Mouse (Mus musculus): ENCODE results near the gene Gpr157.

Gpr157 gene

DNA sequence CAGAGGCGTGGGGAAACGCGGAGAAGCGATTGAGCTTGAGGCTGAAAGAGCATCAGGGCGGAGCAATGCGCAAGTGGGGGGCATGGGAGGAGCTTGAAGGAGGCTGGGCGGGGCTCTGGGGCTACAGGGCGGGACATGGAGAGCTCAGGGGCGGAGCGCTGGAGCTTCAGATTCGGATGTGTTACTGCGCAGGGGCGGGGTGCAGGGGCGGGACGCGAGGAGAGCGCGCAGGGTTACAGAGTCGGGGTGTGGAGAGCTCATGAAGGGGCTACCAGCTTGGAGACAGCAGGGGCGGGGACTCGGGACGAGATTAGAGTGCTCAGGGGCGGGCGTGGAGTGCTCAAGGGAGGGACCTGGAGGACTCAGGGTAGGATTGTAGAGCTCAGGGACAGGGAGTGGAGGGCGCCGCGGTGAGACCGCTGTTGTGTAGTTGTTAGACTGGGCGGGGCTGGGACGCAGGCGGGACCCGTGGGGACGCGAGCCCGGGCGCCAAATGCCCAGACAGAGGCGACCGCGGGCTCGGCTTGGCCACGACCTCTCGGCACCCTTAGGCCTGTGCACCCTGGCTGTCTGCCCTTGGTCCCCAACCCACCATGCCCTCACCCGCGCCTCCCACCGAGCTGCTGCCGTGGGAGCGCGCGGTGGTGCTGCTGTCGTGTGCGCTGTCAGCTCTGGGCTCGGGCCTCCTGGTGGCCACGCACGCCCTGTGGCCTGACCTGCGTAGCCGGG is at the start of gene Gpr157:
TSS of gene Gpr157 (plus strand) at position 205 of the 729 bp plus-strand sequence.
- in situ Hi-C loops (cut with MseI, MboI) = no loop called here

DNA sequence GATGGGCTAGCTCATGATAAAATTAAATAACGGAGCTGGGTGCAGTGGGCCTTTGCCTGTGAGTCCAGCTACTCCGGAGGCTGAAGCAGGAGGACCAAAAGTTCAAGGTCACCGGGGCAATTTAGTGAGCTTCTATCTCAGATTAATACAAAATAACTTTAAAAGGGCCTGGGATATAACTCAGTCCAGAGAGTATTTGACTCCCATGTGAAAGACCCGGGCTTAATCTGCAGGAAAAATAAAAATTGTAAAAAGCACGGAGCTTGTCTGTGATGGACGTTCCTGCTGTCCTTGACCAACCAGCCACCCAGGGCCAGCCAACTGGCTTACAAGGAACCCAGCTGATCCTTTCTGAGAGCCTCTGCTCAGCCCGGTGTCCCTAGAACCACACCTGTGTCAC is 48.6 kb upstream of the Gpr157 start:
- in situ Hi-C loops (cut with MseI, MboI) = loop anchor here in 1 of 2 experiments (5.0 kb wide), 1 partner anchor 54 kb away; no protein-coding TSS in a partner anchor

DNA sequence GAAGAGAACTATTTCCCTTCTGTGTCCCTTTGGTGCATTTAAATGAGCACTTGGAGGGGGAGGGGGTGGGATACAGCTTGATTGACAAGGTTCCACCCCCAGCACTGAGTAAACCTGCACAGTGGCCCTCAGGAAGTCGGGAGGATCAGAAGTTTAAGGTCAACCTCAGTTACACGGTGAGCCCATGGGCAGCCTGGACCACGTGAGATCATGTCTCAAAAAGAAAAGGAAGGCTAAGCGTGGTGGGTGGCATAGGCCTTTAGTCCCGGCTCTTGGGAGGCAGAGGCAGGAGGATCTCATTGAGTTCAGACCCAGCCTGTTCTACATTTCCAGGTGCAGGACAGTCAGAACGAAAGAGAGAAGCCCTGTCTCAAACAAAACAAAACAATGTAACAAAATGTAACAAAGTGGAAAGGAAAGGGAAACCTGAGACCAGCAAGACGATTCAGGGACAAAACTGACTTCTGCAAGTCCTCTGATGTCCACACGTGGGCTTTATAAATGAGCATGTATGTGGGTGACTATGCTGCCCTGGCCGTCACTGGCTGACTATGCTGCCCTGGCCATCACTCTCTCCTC is 47.1 kb upstream of the Gpr157 start:
- in situ Hi-C loops (cut with MseI, MboI) = loop anchor here in 1 of 2 experiments (5.0 kb wide), 1 partner anchor 52 kb away; no protein-coding TSS in a partner anchor

DNA sequence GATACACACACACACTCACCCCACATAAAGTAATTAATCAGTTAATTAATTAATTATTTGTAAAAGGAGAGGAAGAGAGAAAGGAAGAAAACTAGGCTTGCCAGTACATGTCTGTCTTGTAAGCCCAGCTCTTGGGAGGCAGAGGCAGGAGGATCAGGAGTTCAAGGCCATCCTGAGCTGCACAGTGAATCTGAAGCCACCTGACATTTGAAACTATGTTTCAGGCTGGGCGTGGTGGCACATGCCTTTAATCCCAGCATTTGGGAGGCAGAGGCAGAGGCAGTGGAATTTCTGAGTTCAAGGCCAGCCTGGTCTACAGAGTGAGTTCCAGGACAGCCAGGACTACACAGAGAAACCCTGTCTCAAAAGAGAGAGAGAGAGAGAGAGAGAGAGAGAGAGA is 46.3 kb upstream of the Gpr157 start:
- in situ Hi-C loops (cut with MseI, MboI) = loop anchor here in 1 of 2 experiments (5.0 kb wide), 1 partner anchor 51 kb away; no protein-coding TSS in a partner anchor

DNA sequence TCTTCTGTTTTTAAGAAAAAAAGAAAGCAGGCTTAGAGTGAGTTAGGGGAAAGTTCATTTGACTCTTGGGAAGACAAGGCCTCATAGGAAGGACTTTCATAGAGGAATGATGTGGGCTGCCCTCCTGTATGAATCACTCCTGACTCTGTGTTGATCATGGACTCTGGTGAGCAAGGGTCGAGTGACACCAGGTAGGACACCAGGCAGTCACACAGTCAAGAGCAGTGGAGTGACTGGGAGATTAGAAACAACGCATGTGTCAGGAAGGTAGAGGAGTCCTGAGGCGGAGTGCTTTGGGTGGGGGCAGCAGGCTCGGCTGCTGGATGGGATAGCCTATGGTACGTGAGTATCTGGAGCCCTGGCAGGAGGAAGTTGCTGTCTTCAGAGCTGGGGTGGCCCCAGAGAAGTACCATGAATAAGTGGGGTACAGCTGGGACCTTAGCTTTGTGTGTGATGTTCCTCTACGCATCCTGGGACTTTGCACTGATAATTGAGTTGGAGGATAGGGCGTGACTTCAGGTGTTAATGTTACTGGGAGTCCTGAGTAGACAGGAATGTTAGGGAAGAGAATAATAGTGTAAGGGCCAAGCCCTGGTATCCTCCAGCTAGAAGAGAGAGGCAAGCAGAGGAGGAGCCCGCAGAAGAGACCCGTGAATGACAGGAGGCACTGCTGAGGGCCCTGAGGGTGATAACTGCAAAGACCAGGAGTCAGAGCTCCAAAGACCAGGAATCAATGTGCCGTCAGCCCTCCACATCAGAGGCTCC is 45.6 kb upstream of the Gpr157 start:
- in situ Hi-C loops (cut with MseI, MboI) = loop anchor here in 1 of 2 experiments (5.0 kb wide), 1 partner anchor 51 kb away; no protein-coding TSS in a partner anchor

DNA sequence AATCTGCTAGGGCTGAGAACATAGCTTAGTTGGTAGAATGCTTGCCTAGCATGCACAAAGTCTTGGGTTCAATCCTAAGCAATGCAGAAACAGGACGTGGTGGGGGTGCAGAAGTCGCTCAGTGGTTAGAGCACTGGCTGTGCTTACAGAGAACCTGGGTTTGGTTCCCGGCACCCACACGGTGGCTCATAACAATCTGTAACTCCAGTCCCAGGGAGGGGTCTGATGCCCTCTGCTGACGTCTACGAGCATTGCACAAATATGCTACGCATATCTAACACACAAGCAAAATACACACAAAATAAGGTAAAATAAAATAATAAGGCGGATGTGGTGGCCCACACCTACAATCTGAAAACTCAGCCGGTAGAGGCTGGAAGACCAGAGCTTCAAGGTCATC is 43.6 kb upstream of the Gpr157 start:
- in situ Hi-C loops (cut with MseI, MboI) = loop anchor here in 1 of 2 experiments (5.0 kb wide), 1 partner anchor 49 kb away; no protein-coding TSS in a partner anchor

DNA sequence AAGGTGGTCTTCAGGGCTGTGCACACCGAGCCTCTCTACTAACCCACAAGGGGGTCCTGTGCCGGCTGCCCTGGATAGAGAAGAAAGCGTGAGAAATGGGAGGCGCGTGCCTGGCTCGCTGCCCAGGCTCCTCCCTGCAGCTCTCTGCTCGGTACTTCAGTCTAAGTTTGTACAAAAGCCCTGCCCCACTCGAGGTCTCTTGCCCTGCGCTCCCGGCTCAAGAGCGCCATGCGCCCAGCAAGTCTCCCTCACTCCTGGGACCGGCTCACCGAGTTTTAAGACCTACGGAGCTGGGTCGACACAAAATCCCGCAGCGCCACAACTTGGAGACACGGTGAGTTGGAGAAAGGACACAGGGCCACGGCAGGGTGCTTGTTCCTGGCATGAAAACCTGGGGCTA is 39.1 kb upstream of the Gpr157 start:
- in situ Hi-C loops (cut with MseI, MboI) = no loop called here

DNA sequence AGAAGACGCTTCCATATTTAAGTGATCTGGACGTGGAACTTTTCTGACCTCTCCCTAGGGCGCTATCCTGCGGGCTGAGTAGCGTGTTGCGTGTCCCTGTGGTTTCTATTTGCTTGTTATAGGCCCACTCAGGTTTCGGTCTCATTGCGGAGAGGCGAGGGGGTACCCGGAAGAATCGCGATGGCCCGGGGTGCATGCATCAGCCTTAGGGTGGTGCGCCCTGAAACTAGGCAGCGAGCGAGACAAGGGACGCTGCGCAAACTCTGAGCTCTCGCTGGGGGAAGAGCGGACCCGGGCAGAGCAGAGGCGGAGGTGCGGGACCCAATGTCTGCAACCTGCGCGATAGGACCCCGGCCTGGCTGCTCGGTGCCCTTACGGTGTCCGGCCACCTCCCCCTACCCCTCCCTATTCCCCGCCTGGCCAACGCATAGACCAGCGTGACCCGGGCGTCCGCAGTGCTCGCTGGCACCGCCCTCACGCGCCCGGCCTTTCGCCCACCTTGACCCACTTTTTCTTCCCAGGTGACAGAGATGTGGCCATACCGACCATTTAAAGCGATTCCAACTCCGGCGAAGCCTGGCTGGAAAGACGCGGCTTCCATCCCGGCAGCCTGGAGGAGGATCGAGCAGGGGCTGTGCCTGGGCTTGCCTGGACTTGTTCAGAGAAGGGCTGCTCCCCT is 38.5 kb upstream of the Gpr157 start:
- in situ Hi-C loops (cut with MseI, MboI) = no loop called here

DNA sequence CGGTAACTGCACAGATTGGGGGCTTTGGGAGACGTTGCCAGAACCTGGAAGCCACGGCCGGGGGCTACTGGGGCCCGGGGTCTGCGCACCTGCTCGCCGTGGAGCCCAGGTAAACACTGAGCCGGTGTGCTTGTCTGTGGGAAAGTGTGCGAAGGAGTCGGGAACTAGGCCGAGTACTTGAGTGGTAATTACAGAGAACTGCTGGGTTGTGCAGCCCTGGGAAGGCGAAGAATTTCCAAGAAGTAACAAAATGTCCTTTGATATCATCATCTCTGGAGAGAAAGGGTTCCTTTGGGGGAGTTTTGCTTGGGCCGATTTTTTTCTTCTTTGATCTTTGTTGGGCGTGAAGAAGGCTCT is 38.0 kb upstream of the Gpr157 start:
- in situ Hi-C loops (cut with MseI, MboI) = no loop called here

DNA sequence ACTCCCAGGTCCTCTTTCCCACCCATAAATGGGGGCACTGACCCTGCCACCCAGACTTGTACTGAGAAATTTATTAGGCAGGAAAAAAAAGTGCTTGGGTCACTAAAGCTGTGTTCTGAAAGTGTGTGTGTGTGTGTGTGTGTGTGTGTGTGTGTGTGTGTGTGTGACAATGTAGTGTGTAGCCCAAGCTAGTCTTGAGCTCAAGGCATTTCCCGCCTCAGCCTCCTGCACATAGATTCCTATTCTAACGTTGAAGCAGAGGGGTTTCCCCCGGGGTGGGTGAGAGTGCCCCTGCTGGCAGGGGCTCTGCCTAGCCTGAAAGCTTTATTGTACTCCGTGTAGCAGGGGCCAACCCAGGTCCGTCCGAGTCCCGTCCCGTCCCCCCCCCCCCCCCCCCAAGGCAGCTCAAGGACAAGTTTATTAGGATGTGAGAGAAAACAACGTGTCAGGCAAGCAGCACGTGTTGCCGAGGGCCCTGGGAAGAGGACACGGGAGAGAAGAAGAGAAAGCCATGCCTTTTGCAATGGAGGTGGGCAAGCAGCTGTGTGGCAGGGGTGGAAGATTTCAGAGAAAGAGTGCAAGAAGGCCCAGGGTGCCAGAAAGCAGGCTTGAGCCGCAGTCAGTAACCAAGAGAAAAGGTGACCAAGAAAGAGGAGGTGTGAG is 37.5 kb upstream of the Gpr157 start:
- in situ Hi-C loops (cut with MseI, MboI) = no loop called here

DNA sequence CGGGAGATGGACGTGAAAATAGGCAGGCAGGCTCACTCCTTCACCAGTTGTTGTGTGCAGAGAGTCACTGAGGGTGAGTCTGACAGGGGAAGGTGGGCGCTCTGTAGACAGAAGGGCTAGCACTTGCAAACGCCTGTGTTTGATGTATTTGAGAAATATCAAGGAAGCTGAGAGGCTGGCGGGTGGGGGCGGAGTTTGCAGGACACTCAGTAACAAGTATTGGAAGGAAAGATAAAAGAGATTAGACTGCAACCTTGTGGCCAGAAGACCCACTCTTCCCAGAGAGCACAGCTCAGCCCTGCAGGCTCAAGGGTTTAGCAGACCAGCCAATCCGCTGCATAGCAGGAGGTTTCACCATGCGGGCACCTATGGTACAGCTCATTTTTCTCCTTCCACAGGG is 35.7 kb upstream of the Gpr157 start:
- in situ Hi-C loops (cut with MseI, MboI) = no loop called here

DNA sequence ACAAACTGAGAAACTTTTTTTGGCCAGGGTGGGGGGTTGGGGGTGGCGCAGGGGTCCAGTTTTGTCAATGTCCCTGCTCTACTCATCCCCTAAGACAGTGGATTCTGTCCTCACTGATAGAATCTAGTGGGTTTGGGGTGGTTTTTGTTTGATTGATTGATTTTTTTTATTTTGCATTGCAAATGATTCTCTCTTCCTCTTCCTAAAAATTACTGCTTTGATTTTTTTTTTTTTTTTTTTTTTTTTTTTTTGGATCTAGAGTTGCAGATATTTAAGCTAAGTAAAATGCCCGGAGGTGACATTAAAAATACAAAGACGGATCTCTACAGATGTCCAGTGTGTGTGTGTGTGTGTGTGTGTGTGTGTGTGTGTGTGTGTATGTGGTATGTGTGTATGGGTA is 34.8 kb upstream of the Gpr157 start:
- in situ Hi-C loops (cut with MseI, MboI) = no loop called here

DNA sequence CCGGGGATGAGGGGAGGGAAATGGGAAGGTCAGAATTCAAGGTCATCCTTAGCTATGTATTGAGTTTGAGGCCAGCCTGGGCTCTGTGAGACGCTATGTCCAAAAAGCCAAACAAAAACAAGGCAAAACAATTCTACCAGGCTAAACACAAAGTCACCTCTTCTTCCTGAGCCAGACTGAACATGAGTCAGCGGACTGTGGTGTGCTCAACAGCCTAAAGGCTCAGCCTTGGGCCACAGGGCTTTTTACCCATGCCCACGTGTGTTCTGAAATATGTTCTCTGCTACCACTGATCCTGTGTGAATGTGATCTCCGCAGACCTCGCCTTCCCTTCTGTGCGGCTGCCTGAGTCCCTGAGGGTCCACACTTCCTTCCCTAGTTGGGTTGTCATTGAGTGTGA is 31.0 kb upstream of the Gpr157 start:
- in situ Hi-C loops (cut with MseI, MboI) = no loop called here

DNA sequence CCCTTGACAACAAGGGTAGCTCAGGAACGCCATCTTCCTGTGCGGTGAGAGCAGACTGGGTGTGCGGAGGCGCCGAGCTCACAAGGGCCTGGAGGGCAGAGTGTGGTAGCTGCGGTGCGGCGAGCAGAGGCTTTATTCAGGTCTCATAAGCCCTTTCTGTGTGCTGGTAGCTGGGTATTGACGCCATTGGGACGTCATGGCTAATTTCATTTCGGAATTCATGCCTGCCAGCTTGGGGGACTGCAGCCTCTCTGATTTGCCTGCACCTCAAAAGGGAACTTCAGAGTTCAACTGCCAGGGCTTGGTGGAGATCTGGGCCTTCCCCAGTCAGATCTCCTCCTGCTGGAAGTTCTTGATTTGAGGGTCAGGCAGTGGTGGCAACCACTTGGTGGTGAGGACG is 29.4 kb upstream of the Gpr157 start:
- in situ Hi-C loops (cut with MseI, MboI) = no loop called here

DNA sequence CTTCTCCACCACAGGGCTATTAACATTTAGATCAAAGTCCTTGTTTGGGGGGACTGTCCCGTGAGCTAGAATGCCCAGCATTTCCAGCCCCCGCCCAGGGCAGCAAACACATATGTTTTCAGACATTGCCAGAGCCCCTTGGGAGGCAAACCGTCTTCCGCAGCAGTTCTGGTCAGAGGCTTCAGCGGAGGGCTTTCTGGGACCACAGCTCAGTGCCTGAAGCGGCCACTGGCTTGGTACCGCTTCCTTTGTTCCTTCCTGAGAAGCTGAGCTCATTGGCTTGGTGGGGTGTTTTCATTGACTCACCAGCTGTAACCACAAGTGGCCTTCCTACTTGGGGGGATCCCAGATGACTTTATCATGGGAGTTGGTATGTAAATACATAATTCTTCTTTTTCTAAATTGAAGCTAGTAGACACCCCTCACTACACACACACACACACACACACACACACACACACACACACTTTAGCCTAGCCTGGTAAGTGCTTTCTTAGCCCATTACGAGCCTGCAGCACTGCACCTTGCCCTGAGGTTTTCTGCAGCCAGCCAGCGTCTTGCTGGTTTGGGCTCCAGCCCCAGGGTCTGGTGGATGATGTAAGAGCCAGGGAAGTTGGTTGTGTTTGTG is 27.2 kb upstream of the Gpr157 start:
- in situ Hi-C loops (cut with MseI, MboI) = no loop called here

DNA sequence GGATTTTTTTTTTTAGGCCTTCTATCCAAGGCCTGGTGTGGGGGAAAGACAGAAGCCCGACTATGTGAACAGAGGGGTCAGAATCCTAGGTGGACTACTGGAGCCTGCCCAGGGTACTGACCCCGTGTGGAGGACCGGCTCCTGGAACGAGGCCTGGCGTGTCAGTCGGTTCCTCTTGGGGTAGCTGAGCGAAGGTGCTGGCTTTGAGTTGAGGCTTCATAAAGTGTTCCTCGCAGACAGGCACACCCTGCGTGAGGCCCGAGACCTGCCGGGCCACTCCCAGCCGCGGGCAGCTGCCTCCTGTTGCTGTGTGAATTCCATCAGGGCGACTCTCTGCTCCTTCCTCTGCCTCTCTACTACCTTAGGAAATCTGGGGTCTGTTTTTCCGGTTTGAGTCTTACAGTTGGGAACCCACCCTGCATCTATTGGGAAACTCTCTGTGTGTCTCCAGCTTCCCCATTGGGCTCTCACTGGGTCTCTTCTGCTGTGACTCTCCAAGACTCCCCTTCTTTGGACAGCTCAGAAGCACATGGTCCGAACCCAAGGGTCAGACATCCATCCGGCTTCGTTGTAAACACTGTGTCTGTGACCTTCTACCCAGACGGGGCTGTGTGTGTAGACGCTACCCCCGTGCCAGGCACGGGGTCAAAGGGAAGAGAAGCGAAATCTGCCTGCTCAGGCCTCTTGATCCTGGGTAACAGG is 26.5 kb upstream of the Gpr157 start:
- in situ Hi-C loops (cut with MseI, MboI) = no loop called here

DNA sequence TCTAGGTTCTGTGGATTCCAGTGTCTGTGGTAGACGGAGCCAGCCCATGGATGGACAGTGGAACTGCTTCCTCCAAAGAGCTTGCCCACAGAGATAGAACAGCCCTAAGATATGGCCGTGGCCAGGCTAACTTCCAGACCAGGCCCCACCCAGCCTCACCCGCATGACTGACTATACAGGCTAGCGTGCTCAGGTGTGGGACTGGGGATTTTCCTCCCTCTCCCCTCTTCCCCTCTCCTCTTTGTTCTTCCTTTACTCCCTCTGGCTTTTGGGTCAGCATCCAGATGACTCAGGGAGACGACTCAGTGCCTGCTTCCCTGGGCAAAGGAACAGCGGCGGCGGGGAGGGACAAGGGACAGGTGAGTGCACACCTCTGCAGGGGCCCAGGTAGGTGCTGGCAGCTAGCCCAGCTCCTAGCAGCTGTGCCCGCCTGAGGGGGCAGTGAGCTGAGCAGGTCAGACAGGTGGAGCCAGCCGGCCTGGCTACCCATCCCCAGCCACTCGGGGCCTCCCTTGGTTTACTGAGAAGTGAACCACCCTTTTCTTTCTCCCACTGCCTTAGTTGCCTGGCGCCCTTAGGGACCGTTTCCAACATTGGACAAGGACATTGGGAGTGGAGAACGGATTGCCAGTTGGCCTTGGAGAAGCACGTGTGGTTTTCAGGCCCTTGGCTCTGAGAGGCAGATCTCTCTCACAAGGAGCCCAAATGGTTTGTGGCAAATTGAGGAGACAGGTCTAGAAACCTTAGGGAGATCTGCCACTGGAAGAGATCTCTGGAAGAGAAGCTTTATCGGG is 25.5 kb upstream of the Gpr157 start:
- in situ Hi-C loops (cut with MseI, MboI) = no loop called here

DNA sequence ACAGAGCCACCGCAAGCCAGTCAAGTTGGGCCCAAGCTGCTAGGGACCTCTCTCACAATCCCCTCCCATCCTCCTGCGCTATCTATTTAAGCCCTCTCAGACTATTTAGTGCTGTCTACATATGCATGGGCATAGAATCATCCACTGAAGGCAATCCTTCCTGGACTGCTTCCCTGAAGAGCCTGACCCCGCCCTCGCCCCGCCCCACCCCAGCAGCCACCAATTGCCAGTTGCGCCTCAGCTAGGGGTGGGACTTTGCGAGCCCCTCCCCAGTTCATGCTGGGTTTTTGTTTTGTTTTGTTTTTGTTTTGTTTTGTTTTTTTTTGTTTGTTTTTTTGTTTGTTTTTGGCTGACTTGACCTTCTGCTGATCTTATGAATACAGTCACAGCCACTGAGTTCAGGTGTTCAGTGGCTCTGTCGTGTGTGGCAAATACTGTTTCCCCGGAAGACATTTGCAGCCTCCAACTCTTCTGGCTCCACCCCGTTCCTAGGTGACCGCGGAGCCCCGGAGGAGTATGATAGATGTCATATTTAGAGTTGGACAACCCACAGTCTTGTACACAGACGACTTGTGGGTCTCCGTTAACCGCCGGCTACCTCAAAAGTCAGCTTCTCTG is 20.4 kb upstream of the Gpr157 start:
- in situ Hi-C loops (cut with MseI, MboI) = no loop called here

DNA sequence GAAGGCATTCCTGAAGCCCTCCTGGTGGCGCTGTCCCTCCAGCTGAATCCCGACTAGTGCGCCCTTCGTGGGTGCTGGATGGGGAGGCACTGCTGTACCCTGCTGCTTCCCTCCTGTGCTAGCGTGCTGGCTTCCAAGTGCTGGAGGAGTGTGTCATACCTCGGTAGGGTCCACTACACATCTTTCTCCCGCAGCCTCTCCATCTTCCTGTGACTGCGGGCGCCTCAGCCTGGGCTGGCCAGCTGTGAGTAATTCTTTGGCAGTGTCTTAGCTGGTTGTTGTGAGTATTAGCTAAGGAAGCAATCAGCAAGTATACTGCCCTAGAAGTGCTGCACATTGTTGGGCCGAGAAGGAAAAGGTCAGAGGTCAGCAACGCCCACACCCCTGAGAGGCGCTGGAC is 18.9 kb upstream of the Gpr157 start:
- in situ Hi-C loops (cut with MseI, MboI) = no loop called here
